ENCODE assay signal across 27 mouse cellular contexts in the genomic region with DNA sequence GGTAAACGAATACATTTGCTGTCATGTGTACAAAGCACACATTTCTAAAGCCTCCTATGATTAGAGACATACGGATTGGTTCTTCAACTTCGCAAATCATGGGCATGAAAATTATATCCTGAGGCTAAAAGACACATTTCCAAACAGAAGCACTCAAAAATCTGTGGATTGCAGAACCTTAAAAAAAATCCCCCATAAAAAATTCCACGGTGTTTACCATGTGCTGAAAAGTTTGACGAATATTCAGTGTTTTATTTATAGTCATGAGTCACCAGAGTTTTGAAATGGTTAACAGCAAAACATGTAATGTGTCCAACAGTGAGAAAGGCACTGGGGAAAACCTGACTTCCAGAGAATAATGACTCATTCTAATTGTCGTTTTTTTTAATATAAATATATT.
DNase-seq lines count a peak whose midpoint lies in the region; ATAC-seq and TF ChIP-seq lines count a peak whose summit lies in the region.
"Had no signal": no experiment of that assay in that cellular context is flagged by ENCODE, and none has a peak within 500 bp of the region (broad histone marks: within the 10 kb centered on the region; RNA-seq: fewer than 3 reads in every experiment).

No protein-coding gene starts in this region.

- no peak overlapping the region for H3ac ChIP-seq in myocyte (ENCODE audit: control insufficient read depth, insufficient read length)

- H3K9ac ChIP-seq in heart, embryonic 16.5 days (ENCODE audit: low read length) = no peak overlapping the region
- no peak overlapping the region for H3K9ac ChIP-seq in heart, embryonic 11.5 days (ENCODE audit: low read depth, low read length)
- H3K9ac ChIP-seq: embryonic facial prominence, embryonic 15.5 days; hindbrain, embryonic 15.5 days; kidney, embryonic 15.5 days; limb, embryonic 13.5 days; liver, embryonic 12.5 days had no signal

- no peaks in the 10 kb centered on the region for H3K27me3 ChIP-seq in heart, embryonic 16.5 days (ENCODE audit: control insufficient read depth, insufficient read depth, low read length)
- no peaks in the 10 kb centered on the region for H3K27me3 ChIP-seq in heart, embryonic 11.5 days (ENCODE audit: control insufficient read depth, insufficient read depth, low read length)
- H3K27me3 ChIP-seq in myocyte (ENCODE audit: control insufficient read depth, insufficient read depth, insufficient read length) = no peaks in the 10 kb centered on the region
- H3K27me3 ChIP-seq: embryonic facial prominence, embryonic 15.5 days; hindbrain, embryonic 15.5 days; kidney, embryonic 15.5 days; limb, embryonic 13.5 days; liver, embryonic 12.5 days had no signal

- DNase-seq in 416B (ENCODE audit: low read depth) = peak; percentile 52
- DNase-seq in NIH3T3 (ENCODE audit: low read depth) = peak; percentile 79
- DNase-seq in frontal cortex, adult 2 months (ENCODE audit: extremely low spot score in 1 of 2, low spot score in 1 of 2) = no peak
- DNase-seq in lung, postnatal 25 days (ENCODE audit: low spot score) = no peak
- DNase-seq: adrenal gland, postnatal 14 days; cerebellum, adult 11 months; cerebellum, adult 9-10 months; embryo, embryonic 11 days; gastrocnemius, postnatal 25 days; kidney, adult 18-20 months; kidney, postnatal 4 days; lung, adult 18-20 months; midbrain, embryonic 14.5 days; right cerebral cortex, postnatal 25 days; thymus, postnatal 14 days had no signal

- no peak overlapping the region for H3K4me3 ChIP-seq in heart, embryonic 16.5 days (ENCODE audit: low read length)
- no peak overlapping the region for H3K4me3 ChIP-seq in heart, embryonic 11.5 days (ENCODE audit: low read depth, low read length)
- H3K4me3 ChIP-seq in myocyte = no peak overlapping the region
- H3K4me3 ChIP-seq: embryonic facial prominence, embryonic 15.5 days; hindbrain, embryonic 10.5 days; hindbrain, embryonic 15.5 days; kidney, embryonic 15.5 days; limb, embryonic 13.5 days; liver, embryonic 12.5 days had no signal

- H3K4me1 ChIP-seq in heart, embryonic 16.5 days (ENCODE audit: control insufficient read depth, insufficient read depth, low read length) = peaks cover 7% of the 10 kb centered on the region
- H3K4me1 ChIP-seq in heart, embryonic 11.5 days (ENCODE audit: control insufficient read depth, insufficient read depth, low read length) = peaks cover 4% of the 10 kb centered on the region; the same call in 1 of the 2 replicates
- H3K4me1 ChIP-seq: embryonic facial prominence, embryonic 15.5 days; hindbrain, embryonic 10.5 days; hindbrain, embryonic 15.5 days; kidney, embryonic 15.5 days; limb, embryonic 13.5 days; liver, embryonic 12.5 days had no signal

- no peak overlapping the region for H3K4me2 ChIP-seq in heart, embryonic 16.5 days (ENCODE audit: low read depth, low read length)
- no peak overlapping the region for H3K4me2 ChIP-seq in heart, embryonic 11.5 days
- H3K4me2 ChIP-seq in myocyte (ENCODE audit: low read depth) = peak overlapping the region; percentile 70
- H3K4me2 ChIP-seq: embryonic facial prominence, embryonic 15.5 days; hindbrain, embryonic 15.5 days; kidney, embryonic 15.5 days; limb, embryonic 13.5 days; liver, embryonic 12.5 days had no signal

- H3K36me3 ChIP-seq in heart, embryonic 16.5 days (ENCODE audit: control insufficient read depth, insufficient read depth) = no peaks in the 10 kb centered on the region
- no peaks in the 10 kb centered on the region for H3K36me3 ChIP-seq in heart, embryonic 11.5 days (ENCODE audit: control insufficient read depth, insufficient read depth, low read length)
- no peaks in the 10 kb centered on the region for H3K36me3 ChIP-seq in myocyte (ENCODE audit: control insufficient read depth, insufficient read depth)
- H3K36me3 ChIP-seq: embryonic facial prominence, embryonic 15.5 days; hindbrain, embryonic 10.5 days; hindbrain, embryonic 15.5 days; kidney, embryonic 15.5 days; limb, embryonic 13.5 days; liver, embryonic 12.5 days had no signal

- H3K79me2 ChIP-seq in myocyte (ENCODE audit: control insufficient read depth, insufficient read depth) = no peaks in the 10 kb centered on the region

- TF ChIP-seq POLR2A in myocyte (IDR thresholded peaks at IDR 0.05; ENCODE audit: insufficient read length, low read depth) = no peak

- ATAC-seq in heart, embryonic 16.5 days (replicated peaks; ENCODE audit: extremely low read depth, insufficient read depth, low FRiP score) = no peak
- ATAC-seq in heart, embryonic 11.5 days (replicated peaks; ENCODE audit: insufficient number of reproducible peaks, low FRiP score, low TSS enrichment) = no peak
- ATAC-seq: forebrain, embryonic 14.5 days; liver, embryonic 12.5 days; lung, postnatal 0 days had no signal

- 51% methylated on average over 6 of the region's 6 CpGs for WGBS in heart, embryonic 16.5 days
- WGBS in heart, embryonic 11.5 days (ENCODE audit: insufficient replicate concordance) = 66% methylated on average over 6 of the region's 6 CpGs

- peak overlapping the region; percentile 55 for H3K27ac ChIP-seq in heart, embryonic 16.5 days (ENCODE audit: low read length)
- H3K27ac ChIP-seq in heart, embryonic 11.5 days (ENCODE audit: low read depth, low read length) = no peak overlapping the region
- H3K27ac ChIP-seq: embryonic facial prominence, embryonic 15.5 days; hindbrain, embryonic 10.5 days; hindbrain, embryonic 15.5 days; kidney, embryonic 15.5 days; limb, embryonic 13.5 days; liver, embryonic 12.5 days; macrophage had no signal

- no peaks in the 10 kb centered on the region for H3K9me3 ChIP-seq in heart, embryonic 16.5 days (replicated peaks; ENCODE audit: control insufficient read depth, low read length)
- H3K9me3 ChIP-seq in heart, embryonic 11.5 days (replicated peaks; ENCODE audit: control insufficient read depth, low read length) = no peaks in the 10 kb centered on the region
- H3K9me3 ChIP-seq: embryonic facial prominence, embryonic 15.5 days; hindbrain, embryonic 10.5 days; hindbrain, embryonic 15.5 days; kidney, embryonic 15.5 days; limb, embryonic 13.5 days; liver, embryonic 12.5 days had no signal

TF ChIP-seq in myocyte, 11 proteins besides CTCF, POLR2A, EP300 and RAD21:
- no peak for TF ChIP-seq SRF (IDR thresholded peaks at IDR 0.05; ENCODE audit: control insufficient read depth, insufficient read length, low read depth)
- no peak for TF ChIP-seq MYOD1 (IDR thresholded peaks at IDR 0.05; ENCODE audit: control insufficient read depth in 1 of 3, insufficient read length in 2 of 3, low read depth in 2 of 3)
- TF ChIP-seq CEBPB (IDR thresholded peaks at IDR 0.05; ENCODE audit: insufficient read depth, poor library complexity, severe bottlenecking) = no peak
- no peak for TF ChIP-seq USF1 (IDR thresholded peaks at IDR 0.05; ENCODE audit: low read depth)
- no peak for TF ChIP-seq E2F4 (IDR thresholded peaks at IDR 0.05; ENCODE audit: insufficient read depth)
- no peak for TF ChIP-seq TCF3 (IDR thresholded peaks at IDR 0.05; ENCODE audit: insufficient read length, low read depth)
- TF ChIP-seq MAX (IDR thresholded peaks at IDR 0.05; ENCODE audit: low read depth) = no peak
- TF ChIP-seq POLR2AphosphoS2 (IDR thresholded peaks at IDR 0.05; ENCODE audit: insufficient read length, low read depth) = no peak

Comparison
In these comparisons a context has a peak if more than half of its experiments do, and no peak if none do; other contexts are left out.
1. DNase-seq: peak in 416B (single experiment) and NIH3T3 (single experiment); none in frontal cortex, adult 2 months (0 of 2) and lung, postnatal 25 days (single experiment).